Mouse (Mus musculus) CH12.LX (cell line): ENCODE results near the gene Fhl2.

Experiments used
- CHD2 ChIP-seq: IDR thresholded peaks from 2 replicates; pipeline ENCODE4 v1.6.1; 2011; ENCODE audit warnings: low read length, improper control_type of control experiment
- CTCF ChIP-seq, 2 experiments: IDR thresholded peaks in 1 of 2; conservative IDR thresholded peaks in 1 of 2; 2 replicates each; pipeline ENCODE4 v1.5.1; 2011 to 2012; ENCODE audit warnings: low read depth in 2 of 2, low read length in 2 of 2, improper control_type of control experiment in 1 of 2, inconsistent platforms in 1 of 2, mild to moderate bottlenecking in 1 of 2, moderate library complexity in 1 of 2
- GABPA ChIP-seq: IDR thresholded peaks from 2 replicates; pipeline ENCODE4 v1.6.1; 2012; ENCODE audit warnings: low read depth, low read length, improper control_type of control experiment, inconsistent platforms; ENCODE audit not compliant: insufficient replicate concordance
- MAX ChIP-seq: IDR thresholded peaks from 2 replicates; pipeline ENCODE4 v1.6.1; 2011; ENCODE audit warnings: low read length, improper control_type of control experiment
- POLR2A ChIP-seq: IDR thresholded peaks from 2 replicates; pipeline ENCODE4 v1.6.1; 2011; ENCODE audit warnings: low read depth, mild to moderate bottlenecking, improper control_type of control experiment, low read length
- RCOR1 ChIP-seq: conservative IDR thresholded peaks from 2 replicates; pipeline ENCODE4 v1.6.1; 2012; ENCODE audit warnings: low read depth, mild to moderate bottlenecking, inconsistent platforms, low read length, improper control_type of control experiment
- SMC3 ChIP-seq: IDR thresholded peaks from 2 replicates; pipeline ENCODE4 v1.6.1; 2011; ENCODE audit warnings: low read depth, low read length, improper control_type of control experiment
- TBP ChIP-seq: conservative IDR thresholded peaks from 2 replicates; pipeline ENCODE4 v1.6.1; 2011; ENCODE audit warnings: low read depth, low read length, improper control_type of control experiment

- TF ChIP-seq MAX (no peak), CTCF (conservative IDR thresholded peaks at IDR 0.05 in 1 of 2, IDR thresholded peaks at IDR 0.05 in 1 of 2; ENCODE audit: low read depth in 2 of 2, low read length in 2 of 2) (no peak), SMC3 (no peak), POLR2A (no peak), GABPA (no peak), CHD2 (no peak), RCOR1 (no peak), TBP (no peak)
Measured at GRCm38 (mm10) chr1:43153538-43153937, 43.2 kb downstream of the Fhl2 start.
